Mouse (Mus musculus) midbrain, embryonic 16.5 days (tissue): ENCODE measurements around the gene Tll1. TPM values are rescaled to one million over a fixed set of nuclear protein-coding genes. Genes with fewer than 3 reads are reported as not detected.
A peak's percentile ranks its signal among the peaks of the same experiment; 100 is the strongest.
"Not testable (repeated sequence)": the region's sequence is repeated elsewhere in the genome, so short reads cannot be mapped to it uniquely, and the experiment has no call there.

Experiments used
- ATAC-seq: fragments of 200-750 bp; cut with Nextera tagmentation; 2 replicates; pipeline ENCODE4 v1.8.0; 2017; ENCODE audit warnings: moderate TSS enrichment
- H3K27ac ChIP-seq: fragments of 300-500 bp; sonication (generic); 2 replicates; pipeline ENCODE4 v1.5.1; 2014; ENCODE audit warnings: mild to moderate bottlenecking, low read length, mixed read lengths
- H3K27me3 ChIP-seq: fragments of 300-500 bp; sonication (generic); 2 replicates; pipeline ENCODE4 v1.6.1; 2014; ENCODE audit warnings: low read depth, low read length, mixed read lengths; ENCODE audit not compliant: control insufficient read depth, insufficient read depth
- H3K36me3 ChIP-seq: fragments of 300-500 bp; sonication (generic); 2 replicates; pipeline ENCODE4 v1.6.1; 2014; ENCODE audit warnings: mild to moderate bottlenecking, low read length, moderate library complexity, mixed read lengths; ENCODE audit not compliant: control insufficient read depth, insufficient read depth
- H3K4me1 ChIP-seq: fragments of 300-500 bp; sonication (generic); 2 replicates; pipeline ENCODE4 v1.6.1; 2014; ENCODE audit warnings: mild to moderate bottlenecking, low read length, mixed read lengths; ENCODE audit not compliant: control insufficient read depth, insufficient read depth
- H3K4me2 ChIP-seq: fragments of 300-500 bp; sonication (generic); 2 replicates; pipeline ENCODE4 v1.6.1; 2014; ENCODE audit warnings: mild to moderate bottlenecking, low read length, mixed read lengths
- H3K4me3 ChIP-seq: fragments of 300-500 bp; sonication (generic); 2 replicates; pipeline ENCODE4 v1.5.1; 2014; ENCODE audit warnings: low read depth, mild to moderate bottlenecking, low read length, moderate library complexity, mixed read lengths
- H3K9ac ChIP-seq: fragments of 300-500 bp; sonication (generic); 2 replicates; pipeline ENCODE4 v1.6.1; 2014; ENCODE audit warnings: low read depth, low read length, mixed read lengths
- H3K9me3 ChIP-seq: fragments of 300-500 bp; sonication (generic); replicated peaks from 2 replicates; pipeline ENCODE4 v1.6.1; 2014; ENCODE audit warnings: mild to moderate bottlenecking, low read length, mixed read lengths; ENCODE audit not compliant: control insufficient read depth, poor library complexity, severe bottlenecking
- WGBS: fragments of 180-500 bp; shearing (Covaris S2); extraction: QIAGEN DNeasy Blood & Tissue Kit; methylation state at CpG from one replicate; pipeline ENCODE4 v1.1.7; 2014; 5-methylcytosine and 5-hydroxymethylcytosine counted together
- polyA plus RNA-seq: library from polyadenylated mRNA; unstranded; fragments of >200 nt; fragmentation: Nextera tagmentation; extraction: Ambion mirVana; gene quantifications from 2 replicates; pipeline ENCODE4 v1.2.1, GENCODE M21; 2015

The Tll1 gene
- polyA plus RNA-seq, 1 experiment from 2014 or later, result 2.9 TPM

GRCm38 (mm10) chr8:64030672-64031385, 175.2 kb downstream of the Tll1 start:
- no peaks in the 10 kb centered on the region for H3K27me3 ChIP-seq
- H3K4me3 ChIP-seq, result no peak overlapping the region
- no peak overlapping the region for H3K9ac ChIP-seq
- H3K4me1 ChIP-seq, result no peaks in the 10 kb centered on the region
- H3K9me3 ChIP-seq, result no peaks in the 10 kb centered on the region
- 94% methylated on average over 4 of the region's 4 CpGs for WGBS
- no peak for ATAC-seq
- H3K4me2 ChIP-seq, result no peak overlapping the region
- no peaks in the 10 kb centered on the region for H3K36me3 ChIP-seq
- H3K27ac ChIP-seq, result no peak overlapping the region

DNA sequence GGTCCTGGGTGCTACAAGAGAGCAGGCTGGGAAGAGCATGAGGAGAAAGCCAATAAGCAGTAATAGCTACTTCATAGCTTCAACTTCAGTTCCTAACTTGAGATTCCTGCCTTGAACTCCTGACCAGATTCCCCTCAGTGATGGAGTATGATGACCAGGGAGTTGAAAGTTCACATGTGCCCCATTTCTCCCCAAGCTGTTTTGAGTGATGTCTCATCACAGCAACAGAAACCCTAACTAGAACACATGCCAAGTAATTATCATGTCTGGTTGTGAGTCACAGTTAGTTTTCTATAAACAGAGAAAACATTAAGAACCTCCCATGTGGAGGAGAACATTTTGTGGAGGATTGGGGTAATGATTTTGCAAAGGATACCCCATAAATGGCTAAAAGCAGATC, 176.0 kb downstream of the Tll1 start:
- no peak overlapping the region for H3K9ac ChIP-seq
- H3K27me3 ChIP-seq, result no peaks in the 10 kb centered on the region
- H3K4me1 ChIP-seq, result no peaks in the 10 kb centered on the region
- H3K4me2 ChIP-seq, result no peak overlapping the region
- no peak for ATAC-seq
- H3K36me3 ChIP-seq, result no peaks in the 10 kb centered on the region
- no peak overlapping the region for H3K27ac ChIP-seq
- H3K9me3 ChIP-seq, result no peaks in the 10 kb centered on the region
- no peak overlapping the region for H3K4me3 ChIP-seq

GRCm38 (mm10) chr8:64029525-64029924, 176.5 kb downstream of the Tll1 start:
- WGBS, result 82% methylated on average over 3 of the region's 3 CpGs
- H3K4me2 ChIP-seq, result no peak overlapping the region
- no peaks in the 10 kb centered on the region for H3K4me1 ChIP-seq
- H3K4me3 ChIP-seq, result no peak overlapping the region
- no peaks in the 10 kb centered on the region for H3K36me3 ChIP-seq
- ATAC-seq, result no peak
- no peaks in the 10 kb centered on the region for H3K9me3 ChIP-seq
- H3K27me3 ChIP-seq, result no peaks in the 10 kb centered on the region
- H3K27ac ChIP-seq, result no peak overlapping the region
- H3K9ac ChIP-seq, result no peak overlapping the region

- H3K36me3 ChIP-seq, result no peaks in the 10 kb centered on the region
- H3K27ac ChIP-seq, result no peak overlapping the region
- 83% methylated on average over 5 of the region's 5 CpGs for WGBS
- no peaks in the 10 kb centered on the region for H3K27me3 ChIP-seq
- H3K9me3 ChIP-seq, result no peaks in the 10 kb centered on the region
- H3K4me1 ChIP-seq, result no peaks in the 10 kb centered on the region
- no peak overlapping the region for H3K4me3 ChIP-seq
- ATAC-seq, result peak; percentile 39; the same call in 1 of the 2 replicates
- H3K4me2 ChIP-seq, result no peak overlapping the region
- H3K9ac ChIP-seq, result no peak overlapping the region
These were observed 181.7 kb downstream of the Tll1 start for GRCm38 (mm10) chr8:64024359-64024758.

DNA sequence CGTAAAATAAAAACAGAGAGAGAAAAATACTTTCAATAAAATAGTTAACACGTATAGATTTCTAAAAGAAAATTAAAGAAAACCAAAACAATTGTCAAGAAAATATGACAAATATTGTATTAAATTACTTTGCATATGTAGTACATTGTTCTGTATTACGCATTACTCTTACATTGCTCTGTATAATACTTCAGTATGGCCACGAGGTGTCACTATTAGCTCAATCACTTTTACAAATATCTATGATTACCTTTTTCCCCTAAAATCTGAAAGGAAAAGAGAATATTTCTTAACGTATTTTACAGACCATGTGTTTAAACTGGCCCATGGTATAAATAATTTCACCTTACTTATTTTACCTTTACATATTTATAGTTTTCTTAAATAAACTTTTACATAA, 182.5 kb downstream of the Tll1 start:
- H3K4me2 ChIP-seq, result no peak overlapping the region
- no peak overlapping the region for H3K9ac ChIP-seq
- H3K4me1 ChIP-seq, result no peaks in the 10 kb centered on the region
- H3K36me3 ChIP-seq, result no peaks in the 10 kb centered on the region
- H3K27ac ChIP-seq, result no peak overlapping the region
- H3K9me3 ChIP-seq, result no peaks in the 10 kb centered on the region
- WGBS, result 31% methylated on average over 5 of the region's 5 CpGs
- peak; percentile 80; the same call in 1 of the 2 replicates for ATAC-seq
- no peak overlapping the region for H3K4me3 ChIP-seq
- H3K27me3 ChIP-seq, result no peaks in the 10 kb centered on the region

GRCm38 (mm10) chr8:64023027-64023426, 183.0 kb downstream of the Tll1 start:
- H3K9me3 ChIP-seq, result no peaks in the 10 kb centered on the region
- 84% methylated on average over 2 of the region's 2 CpGs for WGBS

GRCm38 (mm10) chr8:63970612-63971391, 235.3 kb downstream of the Tll1 start:
- H3K4me3 ChIP-seq, ATAC-seq, H3K27ac ChIP-seq, H3K27me3 ChIP-seq, H3K4me1 ChIP-seq, H3K9ac ChIP-seq, H3K4me2 ChIP-seq, H3K9me3 ChIP-seq, H3K36me3 ChIP-seq: not testable (repeated sequence)
- 23% methylated on average over 8 of the region's 9 CpGs for WGBS

More at GRCm38 (mm10) chr8:64023027-64023426, 183.0 kb downstream of the Tll1 start:
- 0 out of 2 replicates have a peak, but pooled peaks have one; percentile 48 for ATAC-seq
- no peak overlapping the region for H3K27ac ChIP-seq
- H3K4me1 ChIP-seq, result no peaks in the 10 kb centered on the region
- no peaks in the 10 kb centered on the region for H3K36me3 ChIP-seq
- no peak overlapping the region for H3K4me2 ChIP-seq
- H3K9ac ChIP-seq, result no peak overlapping the region
- H3K27me3 ChIP-seq, result no peaks in the 10 kb centered on the region
- H3K4me3 ChIP-seq, result no peak overlapping the region
